Mouse (Mus musculus): ENCODE results near the gene Cyp2f2. TPM values are rescaled to one million over a fixed set of nuclear protein-coding genes. Genes with fewer than 3 reads are reported as not detected.

The Cyp2f2 gene
- total and polyA plus RNA-seq, 3 experiments, result 0.60 to 220 (median 0.93) TPM

DNA sequence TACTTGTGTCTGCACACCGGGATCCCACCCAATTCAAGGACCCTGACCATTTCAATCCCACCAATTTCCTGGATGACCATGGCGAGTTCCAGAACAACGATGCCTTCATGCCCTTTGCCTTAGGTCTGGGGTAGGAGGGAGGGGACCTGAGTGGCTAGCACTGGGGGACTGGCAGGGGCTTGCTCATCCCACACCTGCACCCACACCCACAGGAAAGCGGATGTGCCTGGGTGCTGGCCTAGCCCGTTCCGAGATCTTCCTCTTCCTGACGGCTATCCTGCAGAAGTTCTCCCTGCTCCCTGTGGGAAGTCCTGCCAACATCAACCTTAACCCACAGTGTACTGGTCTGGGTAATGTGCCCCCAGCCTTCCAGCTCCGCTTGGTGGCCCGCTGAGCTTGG lies 38.5 kb downstream of the Cyp2f2 start:
- WGBS, result 80% methylated on average over 9 of the region's 9 CpGs
- Histone ChIP-seq H3K27me3 (ENCODE audit: control insufficient read depth, insufficient read depth, low read length) (no peaks in the 10 kb centered on the region), H3K4me1 (ENCODE audit: control insufficient read depth, insufficient read depth, low read length) (peaks cover 23% of the 10 kb centered on the region), H3K79me2 (replicated peaks; ENCODE audit: control insufficient read depth, insufficient read depth, low read length) (no peaks in the 10 kb centered on the region), H3K36me3 (ENCODE audit: control insufficient read depth, insufficient read depth, low read length) (peaks cover 3% of the 10 kb centered on the region; the same call in 1 of the 2 replicates), H3K4me3 (no peak overlapping the region), H3K27ac (no peak overlapping the region), H3K9ac (ENCODE audit: low read depth, low read length) (no peak overlapping the region)
- no peak for DNase-seq
- no peak for TF ChIP-seq CTCF (IDR thresholded peaks at IDR 0.05)
- TF ChIP-seq POLR2A (IDR thresholded peaks at IDR 0.05; ENCODE audit: insufficient read depth, low read depth, low read length), result no peak
- no peak for TF ChIP-seq EP300 (IDR thresholded peaks at IDR 0.05; ENCODE audit: insufficient read depth, low read depth, low read length)
- intact Hi-C loops (cut with DNase I), result loop anchor here (2.0 to 5.0 kb wide), 2 partner anchors 69 to 119 kb away; partner anchors contain the start of gene Itpkc

- Histone ChIP-seq H3K79me2 (replicated peaks; ENCODE audit: control insufficient read depth, insufficient read depth, low read length) (no peaks in the 10 kb centered on the region), H3K4me1 (ENCODE audit: control insufficient read depth, insufficient read depth, low read length) (peaks cover 28% of the 10 kb centered on the region), H3K27me3 (ENCODE audit: control insufficient read depth, insufficient read depth, low read length) (no peaks in the 10 kb centered on the region), H3K27ac (no peak overlapping the region), H3K9ac (ENCODE audit: low read depth, low read length) (no peak overlapping the region), H3K36me3 (ENCODE audit: control insufficient read depth, insufficient read depth, low read length) (peaks cover 7% of the 10 kb centered on the region; the same call in 1 of the 2 replicates), H3K4me3 (no peak overlapping the region)
- intact Hi-C loops (cut with DNase I), result loop anchor here (2.0 to 5.0 kb wide), 2 partner anchors 68 to 118 kb away; partner anchors contain the start of gene Itpkc
- 96% methylated on average over 6 of the region's 6 CpGs for WGBS
- no peak for DNase-seq
- TF ChIP-seq EP300 (IDR thresholded peaks at IDR 0.05; ENCODE audit: insufficient read depth, low read depth, low read length), result no peak
- no peak for TF ChIP-seq POLR2A (IDR thresholded peaks at IDR 0.05; ENCODE audit: insufficient read depth, low read depth, low read length)
- TF ChIP-seq CTCF (IDR thresholded peaks at IDR 0.05), result no peak
Observed at GRCm38 (mm10) chr7:27159256-27159655, 39.5 kb downstream of the Cyp2f2 start.

DNA sequence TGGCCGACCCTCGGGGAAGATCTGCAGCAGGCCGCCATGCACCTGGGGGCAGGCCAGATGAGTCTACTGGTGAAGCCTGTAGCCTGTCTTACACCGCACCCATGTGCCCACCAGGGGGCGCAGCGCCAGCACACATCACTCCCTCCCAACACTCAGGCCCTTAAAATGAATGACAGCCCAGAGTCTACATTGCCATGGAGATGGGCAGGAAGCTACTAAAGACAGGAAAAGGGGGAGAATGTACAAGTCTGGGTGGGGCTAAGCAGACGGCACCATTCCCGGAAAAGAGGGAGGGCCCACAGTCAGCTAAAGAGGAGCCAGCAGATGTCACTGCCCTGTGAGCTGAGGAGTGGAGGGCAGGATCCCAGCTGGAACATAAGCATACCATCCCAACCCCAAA lies 40.2 kb downstream of the Cyp2f2 start:
- peaks cover 32% of the 10 kb centered on the region for H3K4me1 ChIP-seq (ENCODE audit: control insufficient read depth, insufficient read depth, low read length)
- peak overlapping the region; percentile 15; the same call in 1 of the 2 replicates for H3K9ac ChIP-seq (ENCODE audit: low read depth, low read length)
- H3K79me2 ChIP-seq (replicated peaks; ENCODE audit: control insufficient read depth, insufficient read depth, low read length), result 0 out of 2 replicates have a peak, but pooled peaks cover 4% of the 10 kb centered on the region
- intact Hi-C loops (cut with DNase I), result loop anchor here (2.0 to 10.0 kb wide), 5 partner anchors 19 to 315 kb away; partner anchors contain the start of genes Itpkc, Rab4b and Sertad3
- H3K4me3 ChIP-seq, result no peak overlapping the region
- DNase-seq, result peak; percentile 85 to 89
- H3K36me3 ChIP-seq (ENCODE audit: control insufficient read depth, insufficient read depth, low read length), result peaks cover 7% of the 10 kb centered on the region; the same call in 1 of the 2 replicates
- no peaks in the 10 kb centered on the region for H3K27me3 ChIP-seq (ENCODE audit: control insufficient read depth, insufficient read depth, low read length)
- H3K27ac ChIP-seq, result peak overlapping the region; percentile 69
- 8% methylated on average over 8 of the region's 8 CpGs for WGBS
- TF ChIP-seq CTCF (IDR thresholded peaks at IDR 0.05), result peak; percentile 96
- TF ChIP-seq EP300 (IDR thresholded peaks at IDR 0.05; ENCODE audit: insufficient read depth, low read depth, low read length), result peak; percentile 77; the same call in 1 of the 2 replicates
- peak; percentile 63 for TF ChIP-seq POLR2A (IDR thresholded peaks at IDR 0.05; ENCODE audit: insufficient read depth, low read depth, low read length)

DNA sequence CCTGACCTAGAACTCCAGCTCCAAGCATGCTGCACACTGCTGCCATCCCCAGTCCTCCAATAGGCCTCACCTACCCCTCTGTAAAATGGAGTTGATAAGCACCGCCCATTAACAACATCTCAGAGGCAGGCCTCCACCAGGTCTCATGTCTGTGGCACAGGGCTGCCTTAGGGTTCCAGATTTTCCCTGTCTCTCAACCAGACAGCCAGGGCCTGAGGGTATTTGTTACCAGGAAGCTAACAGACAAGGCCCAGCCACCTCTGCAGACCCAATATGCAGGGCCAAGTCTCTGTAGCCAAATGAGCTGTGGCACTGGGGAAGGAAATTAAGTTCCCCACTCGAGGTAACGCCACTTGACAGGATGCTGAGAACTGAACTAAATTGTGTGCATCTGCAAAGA lies 41.2 kb downstream of the Cyp2f2 start:
- TF ChIP-seq CTCF (IDR thresholded peaks at IDR 0.05) (no peak), POLR2A (IDR thresholded peaks at IDR 0.05; ENCODE audit: insufficient read depth, low read depth, low read length) (no peak), EP300 (IDR thresholded peaks at IDR 0.05; ENCODE audit: insufficient read depth, low read depth, low read length) (no peak)
- peaks cover 7% of the 10 kb centered on the region; the same call in 1 of the 2 replicates for H3K36me3 ChIP-seq (ENCODE audit: control insufficient read depth, insufficient read depth, low read length)
- H3K4me1 ChIP-seq (ENCODE audit: control insufficient read depth, insufficient read depth, low read length), result peaks cover 32% of the 10 kb centered on the region
- intact Hi-C loops (cut with DNase I), result loop anchor here (2.0 to 10.0 kb wide), 3 partner anchors 18 to 314 kb away; partner anchors contain the start of genes Rab4b and Sertad3
- H3K79me2 ChIP-seq (replicated peaks; ENCODE audit: control insufficient read depth, insufficient read depth, low read length), result peaks cover 8% of the 10 kb centered on the region
- no peak for DNase-seq
- no peak overlapping the region for H3K9ac ChIP-seq (ENCODE audit: low read depth, low read length)
- no peak overlapping the region for H3K4me3 ChIP-seq
- peak overlapping the region; percentile 69 for H3K27ac ChIP-seq
- 61% methylated on average over 3 of the region's 3 CpGs for WGBS
- no peaks in the 10 kb centered on the region for H3K27me3 ChIP-seq (ENCODE audit: control insufficient read depth, insufficient read depth, low read length)

GRCm38 (mm10) chr7:27161744-27162143 lies 42.0 kb downstream of the Cyp2f2 start:
- no peak overlapping the region for H3K9ac ChIP-seq (ENCODE audit: low read depth, low read length)
- peak in 1 of 2 experiments; percentile 45 for DNase-seq
- H3K27me3 ChIP-seq (ENCODE audit: control insufficient read depth, insufficient read depth, low read length), result no peaks in the 10 kb centered on the region
- WGBS, result 53% methylated on average over 4 of the region's 4 CpGs
- TF ChIP-seq EP300 (IDR thresholded peaks at IDR 0.05; ENCODE audit: insufficient read depth, low read depth, low read length) (0 out of 2 replicates have a peak, but pooled peaks have one; percentile 16), CTCF (IDR thresholded peaks at IDR 0.05) (no peak)
- H3K27ac ChIP-seq, result peak overlapping the region; percentile 69; the same call in 1 of the 2 replicates
- H3K79me2 ChIP-seq (replicated peaks; ENCODE audit: control insufficient read depth, insufficient read depth, low read length), result peaks cover 8% of the 10 kb centered on the region
- intact Hi-C loops (cut with DNase I), result loop anchor here (2.0 to 10.0 kb wide), 3 partner anchors 17 to 313 kb away; partner anchors contain the start of genes Rab4b and Sertad3
- H3K4me3 ChIP-seq, result no peak overlapping the region
- H3K36me3 ChIP-seq (ENCODE audit: control insufficient read depth, insufficient read depth, low read length), result peaks cover 7% of the 10 kb centered on the region; the same call in 1 of the 2 replicates
- peaks cover 32% of the 10 kb centered on the region for H3K4me1 ChIP-seq (ENCODE audit: control insufficient read depth, insufficient read depth, low read length)

Measured in heart, adult 2 months (tissue).